Mouse (Mus musculus): ENCODE data around the gene Sh3gl2.

Gene Sh3gl2

DNA sequence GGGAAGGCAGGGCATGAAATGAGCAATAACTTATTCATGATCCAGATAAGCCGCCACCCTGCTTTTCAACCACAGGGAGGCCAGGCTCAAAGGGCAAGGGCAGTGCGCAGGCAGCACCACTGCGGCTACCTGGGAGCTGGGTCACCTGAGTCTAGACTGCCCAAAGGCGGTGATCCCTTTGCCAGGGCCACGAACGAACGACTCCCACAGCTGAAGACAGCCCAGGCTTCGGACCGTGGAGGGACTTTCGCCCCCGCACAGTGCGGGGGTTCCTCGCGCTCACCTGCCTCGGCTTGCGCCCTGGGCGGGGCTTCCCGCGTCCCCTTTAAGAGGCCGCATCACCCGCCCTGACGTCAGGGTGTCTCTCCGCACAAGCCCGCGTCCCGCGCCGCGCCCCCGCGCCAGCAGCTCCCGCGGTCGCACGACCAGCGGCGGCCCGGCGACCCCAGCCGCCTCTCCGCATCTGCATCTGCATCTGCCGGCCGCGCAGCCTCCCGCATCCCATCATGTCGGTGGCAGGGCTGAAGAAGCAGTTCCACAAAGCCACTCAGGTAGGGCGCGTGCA is at the start of gene Sh3gl2:
Gene Sh3gl2 (plus strand): TSS at position 56 of the 565 bp plus-strand sequence.
- DNase-seq: peak; percentile 91

DNA sequence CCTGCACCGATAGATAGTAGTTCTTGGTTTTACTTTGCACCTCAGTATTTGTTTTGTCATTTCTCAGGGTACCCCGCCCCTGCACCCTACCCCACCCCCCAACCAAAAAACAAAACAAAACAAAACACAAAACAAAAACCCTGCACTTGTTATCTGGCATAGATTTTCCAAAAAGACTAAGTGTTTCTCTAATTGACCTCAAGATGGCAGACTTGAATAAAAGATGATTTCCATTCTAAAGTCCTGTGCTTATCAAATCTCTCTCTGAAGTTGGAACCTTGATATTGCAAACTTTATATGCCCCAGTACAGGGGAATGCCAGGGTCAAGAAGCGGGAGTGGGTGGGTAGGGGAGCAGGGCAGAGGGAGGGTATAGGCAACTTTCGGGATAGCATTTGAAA is 43.8 kb upstream of the Sh3gl2 start:
- no peak for DNase-seq

DNA sequence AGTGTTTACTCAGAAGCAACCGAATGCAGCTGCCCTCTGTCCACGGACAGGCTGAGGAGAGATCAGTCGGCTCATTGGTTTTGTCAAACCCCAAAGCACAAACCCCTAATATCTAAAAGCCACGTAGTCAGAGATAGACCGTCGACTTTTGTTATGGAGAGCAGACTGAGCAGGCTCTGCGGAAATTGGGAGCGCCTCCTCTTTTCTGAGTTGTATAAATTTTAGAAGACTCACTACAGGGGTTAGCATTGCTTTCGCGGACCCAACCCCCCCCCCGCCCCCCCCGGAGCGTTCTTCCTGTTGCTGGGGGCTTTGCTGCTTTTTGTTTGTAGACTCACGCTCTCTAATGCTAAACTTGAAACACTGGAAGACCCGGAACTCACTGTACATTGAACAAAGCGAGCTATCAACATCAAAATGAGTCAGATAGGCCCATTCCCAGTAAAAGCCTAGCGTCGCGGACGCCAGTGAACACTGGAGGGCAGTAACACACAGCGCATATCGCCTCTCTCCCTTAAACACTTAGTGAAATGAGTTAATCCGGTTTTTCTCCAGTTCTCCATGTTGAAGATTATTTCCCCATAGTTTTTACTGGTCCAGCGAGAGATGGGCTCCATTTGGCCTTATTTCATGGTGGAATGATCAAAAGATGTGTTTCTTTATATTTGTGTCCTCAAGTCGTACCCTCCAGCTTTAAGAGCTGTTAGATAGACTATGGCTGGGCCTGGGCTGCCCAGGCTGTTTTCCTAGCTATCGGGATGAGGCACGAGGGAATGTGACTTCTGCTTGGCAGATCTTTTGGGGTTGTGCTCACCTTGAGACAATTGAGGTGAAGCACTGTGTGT is 42.2 kb upstream of the Sh3gl2 start:
- peak; percentile 71 for DNase-seq

DNA sequence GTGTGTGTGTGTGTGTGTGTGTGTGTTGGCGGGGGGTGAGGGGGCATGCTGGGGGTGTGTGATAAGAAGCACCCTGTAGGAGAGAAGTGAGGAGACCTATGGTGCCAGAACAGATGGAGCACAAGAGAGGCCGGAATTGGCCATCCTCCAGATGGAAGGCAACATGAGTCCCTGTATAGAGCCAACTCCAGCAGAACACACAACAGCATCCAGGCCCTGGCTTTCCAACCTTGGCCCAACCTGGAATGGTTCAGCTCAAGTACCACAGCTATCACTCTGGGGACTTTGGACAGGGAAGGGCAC is 41.7 kb upstream of the Sh3gl2 start:
- peak; percentile 82 for DNase-seq

DNA sequence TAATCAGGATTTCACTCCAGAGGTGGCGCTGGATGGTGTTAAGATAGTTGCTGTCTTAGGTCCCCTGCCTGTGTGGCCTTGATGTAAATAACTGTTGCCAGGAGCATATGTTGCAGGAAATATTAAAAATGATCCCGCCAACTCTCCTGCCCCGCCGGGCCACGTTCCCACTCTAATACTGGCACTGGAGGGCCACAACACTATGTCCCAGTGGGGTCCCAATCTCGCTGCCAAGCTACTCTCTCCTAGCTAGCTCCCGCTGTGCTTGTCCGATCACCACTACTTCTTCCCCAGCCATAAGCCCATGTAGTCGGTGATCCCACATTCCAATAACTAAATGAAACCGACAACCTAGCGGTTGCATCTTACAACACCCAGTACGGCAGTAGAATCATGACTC is 36.9 kb upstream of the Sh3gl2 start:
- peak; percentile 77 for DNase-seq

DNA sequence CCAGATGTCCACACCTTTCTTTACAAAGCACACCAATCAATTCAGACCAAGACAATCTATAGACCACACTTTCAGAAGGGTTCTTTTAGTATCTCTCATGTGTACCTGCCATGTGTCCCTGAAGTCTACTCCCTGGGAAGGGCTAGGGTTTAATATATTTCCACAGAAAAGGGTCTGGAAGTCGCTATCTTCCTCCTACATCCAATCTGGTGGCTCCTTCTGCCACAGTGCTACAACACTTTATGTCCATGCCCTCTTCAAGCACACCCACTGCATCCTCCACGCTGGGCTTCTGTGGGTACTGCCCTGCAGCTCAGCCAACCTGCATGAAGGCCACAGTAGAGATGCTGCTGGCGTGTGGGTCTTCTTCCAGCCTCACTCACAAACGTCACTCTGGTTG is 29.5 kb upstream of the Sh3gl2 start:
- DNase-seq: no peak

DNA sequence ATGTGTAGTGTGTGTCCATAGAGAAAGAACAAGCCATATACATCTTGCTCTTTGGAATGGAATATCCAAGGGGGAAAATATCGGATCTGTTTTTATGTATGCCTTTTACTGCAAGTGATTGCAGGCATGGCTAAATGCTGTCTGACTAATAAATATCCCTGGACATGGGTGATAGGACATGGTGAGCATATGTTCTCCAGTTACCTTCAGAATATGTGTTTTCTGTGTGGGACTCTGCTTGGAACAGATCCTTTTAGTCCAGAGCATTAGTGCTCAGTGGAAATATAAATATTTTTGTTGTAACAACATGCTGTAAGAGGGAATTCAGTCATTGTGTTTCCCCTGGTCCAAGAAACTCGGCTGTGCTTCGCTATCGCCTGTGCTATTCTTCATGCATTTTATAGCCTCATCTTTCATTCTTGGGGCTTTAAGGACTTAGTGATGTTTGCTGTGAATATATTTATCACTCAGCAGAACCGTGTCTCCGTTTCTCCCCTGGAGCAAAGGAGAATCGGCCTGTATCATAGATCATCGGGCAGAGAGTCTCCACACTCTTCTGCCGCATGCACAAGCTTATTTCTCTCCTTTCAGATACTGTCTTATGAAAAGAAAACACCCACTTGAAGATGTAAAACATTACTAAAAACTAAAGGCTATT is 26.4 kb upstream of the Sh3gl2 start:
- DNase-seq: no peak

DNA sequence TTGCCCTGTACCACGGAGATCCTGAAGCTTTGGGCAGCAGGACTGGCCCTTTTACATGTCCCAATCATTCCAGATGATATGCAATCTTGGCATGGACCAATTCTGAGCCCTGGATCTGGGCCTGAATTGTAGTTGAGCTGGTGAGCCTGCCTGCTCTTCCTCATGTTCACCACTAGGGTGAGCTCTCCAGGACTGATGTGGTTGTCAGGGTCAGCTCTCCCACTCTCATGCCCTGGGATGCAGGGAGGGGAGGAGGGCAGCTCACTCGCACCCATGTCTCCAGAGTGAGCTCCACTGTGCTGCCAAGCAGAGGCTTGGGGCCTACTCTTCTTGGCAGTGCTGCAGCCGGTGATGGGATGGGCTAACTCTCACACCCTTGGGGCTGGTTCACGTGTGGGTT is 18.9 kb upstream of the Sh3gl2 start:
- no peak for DNase-seq

DNA sequence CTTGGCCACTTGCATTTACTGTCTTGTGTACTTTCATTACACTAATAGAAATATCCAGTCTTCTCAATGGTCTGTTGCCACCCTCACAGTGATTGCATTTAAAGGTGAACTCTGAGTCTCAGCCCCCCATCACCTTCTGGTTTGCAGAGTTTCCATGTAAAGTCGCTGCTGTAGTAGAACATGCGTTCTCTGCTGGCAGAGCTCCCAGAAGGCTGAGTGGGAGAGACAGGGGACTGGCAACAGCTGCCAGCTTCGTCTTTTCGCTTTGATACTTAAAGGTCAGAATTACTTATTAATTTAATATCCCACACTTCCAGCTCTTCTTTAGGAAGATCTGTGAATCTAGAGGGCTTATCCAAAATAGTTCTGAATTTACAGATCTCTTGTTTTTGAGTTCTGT is 8.7 kb upstream of the Sh3gl2 start:
- DNase-seq: no peak

DNA sequence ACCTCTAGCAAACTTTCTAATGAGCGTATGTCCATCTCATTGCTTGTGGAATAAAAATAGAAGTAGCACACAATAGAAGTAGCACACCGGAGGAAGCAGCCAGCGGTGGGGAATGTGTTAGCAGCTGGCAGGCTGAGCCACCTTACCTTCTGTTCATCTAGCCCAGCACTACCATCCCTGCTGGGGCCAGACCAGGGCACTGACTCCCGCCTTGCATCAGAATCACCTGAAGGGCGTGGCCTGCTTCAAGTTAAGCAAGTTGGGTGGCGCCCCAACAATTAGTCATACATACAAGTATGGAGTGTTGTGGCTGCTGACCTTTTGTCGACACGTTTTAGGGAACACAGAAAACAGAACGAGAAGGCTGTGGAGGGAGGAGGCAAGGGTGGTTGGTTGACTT is 6.5 kb upstream of the Sh3gl2 start:
- DNase-seq: no peak

DNA sequence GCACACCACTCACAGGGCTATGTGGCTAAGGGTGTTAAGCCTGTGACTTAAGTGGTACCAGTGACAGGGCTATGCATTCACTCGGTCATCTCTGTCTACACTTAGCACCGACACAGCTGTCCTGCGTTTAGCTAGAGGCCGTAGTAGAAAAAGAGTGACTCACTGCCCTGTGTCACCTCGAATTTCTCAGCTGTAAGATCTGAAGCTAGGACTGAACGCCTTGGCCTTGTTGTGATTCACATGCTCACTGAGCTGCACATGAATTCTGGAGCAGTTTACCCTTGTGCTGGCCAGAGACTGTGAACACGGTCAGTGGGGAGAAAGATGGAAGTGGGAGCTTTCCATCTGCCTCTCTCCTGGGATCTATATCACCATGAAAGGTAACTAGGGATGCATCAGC is 2.3 kb upstream of the Sh3gl2 start:
- DNase-seq: no peak

DNA sequence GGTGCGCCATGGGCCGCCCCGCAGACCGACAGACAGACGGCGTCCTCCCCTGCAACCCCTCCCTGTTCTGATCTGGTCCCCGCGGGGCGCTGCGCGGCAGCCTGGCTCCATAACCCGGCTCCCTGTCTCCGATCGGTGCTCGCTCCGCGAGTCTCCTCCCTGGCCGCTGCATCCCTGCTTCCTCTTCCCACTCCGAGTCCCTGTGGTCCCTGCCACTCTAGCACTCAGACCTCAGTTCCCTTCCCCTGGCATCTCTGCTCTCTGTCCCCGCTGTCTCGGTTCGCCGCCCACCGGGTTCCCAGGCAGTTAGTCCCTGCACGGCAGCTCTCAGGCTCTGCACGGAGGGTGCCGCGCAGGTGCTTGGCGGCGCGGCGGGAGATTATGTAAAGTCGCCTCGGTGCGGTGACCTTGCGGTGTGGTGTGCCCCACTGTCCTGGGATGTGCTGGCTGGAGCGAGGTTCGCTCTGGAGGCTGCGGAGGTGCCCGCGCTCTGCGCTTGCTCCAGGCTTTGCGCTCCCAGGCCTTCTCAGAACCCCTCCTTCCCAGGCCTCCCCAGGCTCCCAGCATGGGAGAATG is 798 bp downstream of the Sh3gl2 start:
- peak; percentile 72 for DNase-seq

DNA sequence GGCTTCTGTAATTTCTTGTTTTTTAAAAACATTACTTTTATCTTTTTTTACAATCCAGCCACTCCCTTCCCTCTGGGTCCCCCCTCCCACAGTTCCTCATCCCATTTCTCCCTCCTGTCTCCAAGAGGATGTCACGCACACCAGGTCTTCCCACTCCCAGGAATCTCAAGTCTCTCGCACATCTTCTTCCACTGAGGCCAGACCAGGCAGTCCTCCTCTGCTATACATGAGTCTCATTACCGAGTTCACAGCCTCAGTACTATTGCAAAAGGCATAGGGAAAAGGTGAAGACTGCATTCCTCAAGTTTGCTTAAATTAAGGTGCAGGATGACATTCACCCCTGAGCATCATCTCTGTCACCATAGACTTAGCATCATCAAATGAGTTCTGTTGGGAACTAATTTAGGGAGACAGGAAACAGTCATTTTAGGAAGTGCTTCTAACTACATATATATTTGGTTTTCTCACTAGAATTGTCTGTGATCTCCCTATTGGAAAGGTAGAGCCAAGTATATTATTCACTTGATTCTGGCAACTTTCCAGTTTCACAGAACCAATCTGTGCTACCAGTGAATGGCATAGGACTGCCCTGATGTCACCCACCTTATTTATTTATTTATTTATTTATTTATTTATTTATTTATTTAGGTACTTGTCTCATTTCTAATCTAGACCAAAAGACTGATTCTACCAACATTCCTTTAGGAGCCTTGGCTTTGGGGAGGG is 1.9 kb downstream of the Sh3gl2 start:
- no peak for DNase-seq

DNA sequence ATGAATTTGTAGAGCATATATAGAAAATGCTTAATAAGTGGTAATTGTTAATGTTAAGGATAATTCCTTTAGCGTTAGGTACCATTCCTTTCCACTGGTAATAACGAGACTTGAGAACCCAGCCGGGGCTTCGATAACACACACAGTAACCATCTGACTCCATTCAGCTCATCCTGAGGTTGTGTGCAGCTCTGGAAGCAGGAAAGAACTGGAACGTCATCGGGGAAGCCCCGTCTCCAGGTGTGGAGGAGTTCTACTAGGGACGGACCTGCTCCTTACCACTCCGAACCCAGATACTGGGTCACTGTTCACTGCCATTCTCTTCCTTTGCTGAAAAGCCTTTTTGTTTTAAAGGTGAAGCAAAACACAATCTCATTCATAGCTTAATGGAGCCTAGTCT is 2.6 kb downstream of the Sh3gl2 start:
- DNase-seq: no peak

DNA sequence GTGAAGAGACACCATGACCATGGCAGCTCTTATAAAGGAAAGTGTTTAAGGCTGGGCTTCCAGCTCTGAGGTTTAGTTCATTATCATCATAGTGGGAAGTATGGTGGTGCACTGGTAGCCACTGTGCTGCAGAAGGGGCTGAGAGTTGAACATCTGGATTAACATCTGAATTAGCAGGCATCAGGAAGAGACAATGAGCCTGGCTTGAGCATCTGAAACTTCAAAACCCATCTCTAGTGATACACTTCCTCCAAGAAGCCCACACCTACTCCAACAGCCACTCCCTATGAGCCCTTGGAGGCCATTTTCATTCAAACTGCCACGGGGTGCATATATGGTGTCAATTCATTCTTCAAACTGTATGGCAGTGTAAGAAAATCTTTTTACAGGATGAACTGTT is 3.6 kb downstream of the Sh3gl2 start:
- peak; percentile 9 for DNase-seq

DNA sequence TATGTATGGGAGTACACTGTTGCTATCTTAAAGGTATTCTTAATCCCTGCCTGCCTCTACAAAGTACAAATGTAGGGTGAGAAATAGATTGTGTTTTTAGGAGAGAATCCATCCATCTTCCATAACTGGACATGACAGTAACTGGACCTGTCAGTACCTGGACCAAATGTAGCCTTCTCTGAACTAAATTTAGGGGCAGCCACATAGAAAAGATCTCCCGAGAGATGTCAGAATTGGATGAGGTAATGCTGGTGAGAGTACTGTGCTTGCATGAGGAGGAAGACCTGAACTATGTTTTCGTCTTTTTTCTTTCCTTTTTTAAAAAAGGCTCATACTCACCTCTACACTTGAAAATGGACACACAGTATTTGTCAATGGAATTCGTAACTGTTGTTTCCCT is 6.0 kb downstream of the Sh3gl2 start:
- DNase-seq: peak; percentile 25

DNA sequence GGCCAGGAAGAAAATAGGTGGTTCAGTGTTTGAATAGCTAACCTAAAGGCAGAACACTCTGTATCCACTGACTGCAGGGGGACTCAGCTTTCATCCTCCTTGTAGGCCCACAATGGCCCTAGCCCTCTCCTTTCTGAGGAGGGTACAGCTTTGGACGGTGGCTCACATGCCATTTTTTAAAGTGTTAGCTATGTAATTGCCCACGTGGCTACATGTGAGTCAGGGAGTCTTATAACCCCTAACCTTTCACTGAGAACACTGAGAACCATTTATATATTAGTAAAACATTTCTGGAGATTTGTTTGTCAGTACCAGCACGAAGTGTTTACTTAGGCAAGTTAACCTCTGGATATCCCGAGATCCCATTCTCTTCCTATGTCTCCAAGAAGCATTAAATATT is 12.1 kb downstream of the Sh3gl2 start:
- no peak for DNase-seq

DNA sequence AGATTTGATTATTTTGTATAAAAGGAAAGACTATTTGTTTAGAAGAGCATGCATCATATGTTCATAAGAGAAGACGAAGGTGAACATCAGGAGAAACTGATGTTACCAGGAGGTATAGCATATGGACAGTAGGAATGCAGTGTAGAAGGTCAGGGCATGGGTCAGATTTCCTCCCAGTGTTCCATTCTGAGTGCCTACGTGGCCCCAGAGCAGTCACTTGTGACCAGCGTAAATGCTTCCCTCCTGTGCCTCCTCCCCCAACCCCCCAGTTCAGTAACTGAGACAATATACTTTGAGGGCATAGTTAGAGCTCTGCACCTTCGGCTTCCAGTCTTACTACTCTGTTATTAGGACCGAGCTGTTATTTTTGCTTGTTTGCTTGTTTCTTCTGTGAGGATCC is 17.8 kb downstream of the Sh3gl2 start:
- DNase-seq: no peak

DNA sequence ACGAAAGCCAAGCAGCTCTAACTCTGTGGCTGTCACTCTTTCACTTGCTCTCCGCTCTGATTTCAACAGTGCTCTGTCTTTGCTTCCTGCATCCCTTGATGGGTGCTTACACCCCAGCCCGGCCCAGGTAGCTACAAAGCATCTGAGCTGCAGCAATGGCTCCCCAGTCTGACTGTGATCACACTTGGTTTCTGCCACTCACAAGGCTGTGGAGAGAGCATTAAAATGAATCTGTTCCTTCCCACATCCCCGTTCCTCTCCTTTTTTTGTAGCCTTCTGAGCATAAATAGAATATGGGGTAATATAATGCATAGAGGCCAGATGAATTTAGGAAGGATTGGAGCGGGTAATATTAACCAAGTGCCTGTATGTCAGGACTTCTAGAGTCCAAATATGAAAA is 21.8 kb downstream of the Sh3gl2 start:
- DNase-seq: no peak

DNA sequence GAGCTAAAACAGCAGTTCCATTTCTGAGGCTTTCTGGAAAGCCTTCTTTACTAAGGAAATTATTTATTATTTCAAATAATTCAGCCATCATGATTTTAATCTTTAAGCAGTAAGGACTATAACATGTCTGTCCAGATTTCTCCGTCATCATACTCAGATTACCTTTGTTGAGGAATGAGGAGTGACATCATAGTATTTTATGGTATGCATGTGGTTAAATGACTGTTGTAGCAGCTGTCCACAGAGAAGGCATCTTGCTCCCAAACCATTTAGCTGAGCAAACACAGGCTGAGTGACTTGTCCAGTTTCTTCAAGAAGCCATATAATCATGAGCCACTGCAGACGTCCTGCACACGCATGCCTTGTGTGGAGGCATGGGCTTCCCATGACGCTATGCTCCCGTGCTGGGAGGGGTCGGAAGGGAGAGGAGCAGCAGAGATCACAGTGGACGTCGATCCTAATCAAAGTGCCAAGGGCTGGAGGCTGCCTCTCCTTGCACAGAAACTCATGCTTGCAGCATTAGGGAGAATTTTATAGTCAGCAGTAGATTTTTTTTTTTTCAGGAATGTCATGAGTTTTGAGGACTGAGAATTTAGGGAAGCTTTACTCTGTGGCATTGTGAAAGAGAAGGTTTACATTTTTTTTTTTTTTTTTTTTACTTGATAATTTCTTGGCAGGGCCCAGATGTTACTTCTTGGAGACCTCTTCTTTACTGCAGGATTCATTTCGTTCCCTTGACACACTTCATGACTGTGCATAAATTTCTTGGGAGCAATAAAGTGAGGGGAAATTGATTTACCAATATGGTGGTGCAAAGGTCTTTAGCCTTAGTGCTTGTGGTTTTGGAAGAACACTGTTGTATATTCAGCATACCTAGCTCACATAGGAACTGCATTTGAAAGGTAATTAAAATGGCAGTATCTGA is 23.0 kb downstream of the Sh3gl2 start:
- no peak for DNase-seq

DNA sequence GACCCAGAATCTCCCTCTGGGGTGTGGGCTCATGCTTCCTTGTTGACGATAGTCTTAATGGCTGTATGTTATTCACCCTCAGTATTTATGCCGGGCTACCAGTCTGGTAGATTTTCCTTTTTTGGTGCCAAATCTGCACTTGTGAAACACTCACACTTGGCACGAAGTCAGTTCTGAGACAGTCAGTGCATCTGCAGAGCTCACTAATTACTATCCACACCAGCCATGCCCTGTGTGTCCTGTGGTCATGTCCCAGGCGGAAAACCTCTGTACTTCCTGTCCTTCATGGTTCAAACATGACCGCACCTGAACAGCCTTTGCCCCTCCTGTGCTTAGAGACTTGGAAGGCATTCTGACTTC is 23.6 kb downstream of the Sh3gl2 start:
- no peak for DNase-seq

Data from cerebellum, adult 8-10 months (tissue).